Mouse (Mus musculus): ENCODE measurements around the gene Acadvl.

DNA sequence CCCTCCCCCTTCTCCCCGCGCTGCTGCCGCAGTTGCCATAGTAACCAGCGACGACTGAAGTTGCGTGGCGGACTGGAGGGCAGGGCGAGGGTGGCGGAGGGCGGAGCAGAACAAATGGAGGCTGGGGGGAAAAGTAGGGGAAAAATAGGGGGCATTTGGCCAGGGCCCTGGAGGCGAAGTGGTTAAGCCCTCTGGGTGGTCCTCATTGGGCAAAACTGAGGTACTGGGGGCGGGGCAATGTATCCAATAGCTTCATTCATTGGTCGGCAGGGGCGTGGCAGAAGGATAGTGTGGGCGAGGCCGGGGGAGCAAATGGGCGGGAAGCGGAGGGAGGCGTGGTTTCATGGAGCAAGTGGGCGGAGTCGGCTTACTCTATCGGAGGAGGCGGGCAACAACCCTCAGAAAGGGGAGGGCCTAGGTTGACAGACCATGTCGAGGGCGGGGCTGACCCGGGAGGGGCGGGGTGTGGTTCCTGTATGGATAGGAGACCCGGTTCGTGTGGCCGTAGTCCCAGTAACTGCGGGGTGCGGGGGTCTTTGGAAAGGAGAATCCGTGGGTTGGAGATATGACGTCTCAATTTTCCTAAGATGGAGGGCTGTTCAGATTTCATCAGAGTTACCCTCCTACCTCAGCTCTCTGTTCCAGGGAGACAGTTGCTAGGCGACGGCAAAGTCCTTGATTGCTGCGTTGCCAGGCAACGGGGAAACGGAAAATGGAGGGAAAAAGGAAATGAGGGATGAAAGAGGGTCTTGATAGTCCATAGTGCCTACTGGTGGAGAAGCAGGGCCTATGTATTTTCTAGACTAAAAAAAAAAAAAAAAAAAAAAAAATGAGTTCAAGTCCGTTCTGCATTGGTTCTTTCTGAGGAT lies 6.3 kb upstream of the Acadvl start:
- no peak for TF ChIP-seq CTCF (IDR thresholded peaks at IDR 0.05; ENCODE audit: borderline replicate concordance, insufficient read depth, low read depth, low read length)
- TF ChIP-seq POLR2A (IDR thresholded peaks at IDR 0.05; ENCODE audit: borderline replicate concordance, insufficient read depth, low read length), result no peak
